Mouse (Mus musculus) kidney, postnatal 14 days (tissue): ENCODE data around the gene Gm8265.
"Not testable (repeated sequence)": the region's sequence is repeated elsewhere in the genome, so short reads cannot be mapped to it uniquely, and the experiment has no call there.

Experiments used
- DNase-seq: peaks from one replicate; pipeline ENCODE4 v3.0.0; 2022; ENCODE audit warnings: mixed read lengths

The Gm8265 gene

GRCm38 (mm10) chr14:5632928-5633327 is at the start of gene Gm8265:
Gm8265 (minus strand) TSS chr14:5633028.
- not testable (repeated sequence) for DNase-seq
